Mouse (Mus musculus) bone marrow, adult 2 months (tissue): Measurements from ENCODE around the gene Wdr26. TPM values are rescaled to one million over a fixed set of nuclear protein-coding genes. Genes with fewer than 3 reads are reported as not detected.

Experiments used
- H3K27ac ChIP-seq: fragments of 200-500 bp; 2 replicates; pipeline ENCODE4 v1.5.1; 2012; ENCODE audit warnings: low read depth, mild to moderate bottlenecking, control low read depth, inconsistent platforms, low read length; ENCODE audit not compliant: control insufficient read depth, poor library complexity, insufficient read depth
- H3K4me1 ChIP-seq: fragments of 200-500 bp; 2 replicates; pipeline ENCODE4 v1.6.1; 2011; ENCODE audit warnings: low read length; ENCODE audit not compliant: control insufficient read depth, insufficient read depth
- H3K4me3 ChIP-seq: fragments of 200-500 bp; replicated peaks from 2 replicates; pipeline ENCODE3; 2011; ENCODE audit warnings: mild to moderate bottlenecking, low read depth, low read length, control low read depth; ENCODE audit not compliant: control insufficient read depth
- CTCF ChIP-seq: fragments of 200-500 bp; IDR thresholded peaks from 2 replicates; pipeline ENCODE4 v1.5.1; 2011; ENCODE audit warnings: low read length, control low read depth; ENCODE audit not compliant: control insufficient read depth, insufficient read depth
- POLR2A ChIP-seq: fragments of 200-500 bp; IDR thresholded peaks from 2 replicates; pipeline ENCODE4 v1.6.1; 2011; ENCODE audit warnings: low read depth, mild to moderate bottlenecking, control low read depth, low read length, borderline replicate concordance; ENCODE audit not compliant: control insufficient read depth
- WGBS: fragments of 180-500 bp; shearing (Covaris S2); methylation state at CpG from one replicate; pipeline ENCODE4 v1.1.7; 2018; 5-methylcytosine and 5-hydroxymethylcytosine counted together
- polyA plus RNA-seq: library from polyadenylated mRNA; stranded (reverse); fragments of >200 nt; gene quantifications from 2 replicates; pipeline ENCODE4 v1.2.4, GENCODE M21; 2011; ENCODE audit warnings: low replicate concordance; ENCODE audit not compliant: missing spikeins, insufficient read depth, insufficient read length

The Wdr26 gene
- polyA plus RNA-seq, 1 experiment: 115 TPM

GRCm38 (mm10) chr1:181232307-181233027 lies 20.7 kb upstream of the Wdr26 start:
- H3K4me3 ChIP-seq: peak overlapping the region; percentile 8
- H3K27ac ChIP-seq: peak overlapping the region; percentile 92
- 3% methylated on average over 8 of the region's 8 CpGs for WGBS
- H3K4me1 ChIP-seq: peaks cover 17% of the 10 kb centered on the region
- TF ChIP-seq POLR2A: 0 out of 2 replicates have a peak, but pooled peaks have one; percentile 28
- peak; percentile 73 for TF ChIP-seq CTCF

DNA sequence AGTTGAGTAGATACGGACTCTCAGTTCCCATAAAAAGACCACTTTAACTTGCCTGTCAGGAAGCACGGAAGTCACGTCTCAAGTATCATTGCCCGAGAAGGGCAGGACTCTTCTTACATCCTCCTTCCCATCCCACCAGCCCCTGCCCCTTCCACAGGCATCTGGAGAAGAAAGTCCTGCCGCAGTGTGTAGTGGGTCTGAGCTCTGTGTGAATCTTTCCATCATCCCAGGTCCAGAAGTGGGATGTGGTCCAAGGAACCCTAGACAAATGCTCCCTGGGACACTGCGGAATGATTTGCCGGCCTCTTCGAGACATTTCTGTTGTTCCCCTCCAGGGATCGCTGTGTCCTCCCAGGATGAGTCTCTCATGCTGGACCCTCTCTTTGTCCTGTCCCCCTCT lies 20.0 kb upstream of the Wdr26 start:
- peak overlapping the region; percentile 8 for H3K4me3 ChIP-seq
- H3K27ac ChIP-seq: peak overlapping the region; percentile 92
- H3K4me1 ChIP-seq: peaks cover 18% of the 10 kb centered on the region
- TF ChIP-seq POLR2A (no peak), CTCF (no peak)
- 76% methylated on average over 9 of the region's 9 CpGs for WGBS

- 59% methylated on average over 7 of the region's 7 CpGs for WGBS
- peaks cover 20% of the 10 kb centered on the region for H3K4me1 ChIP-seq
- TF ChIP-seq CTCF (no peak), POLR2A (no peak)
- peak overlapping the region; percentile 73 for H3K27ac ChIP-seq
- H3K4me3 ChIP-seq: no peak overlapping the region
These were observed 19.5 kb upstream of the Wdr26 start for GRCm38 (mm10) chr1:181231262-181231661.

DNA sequence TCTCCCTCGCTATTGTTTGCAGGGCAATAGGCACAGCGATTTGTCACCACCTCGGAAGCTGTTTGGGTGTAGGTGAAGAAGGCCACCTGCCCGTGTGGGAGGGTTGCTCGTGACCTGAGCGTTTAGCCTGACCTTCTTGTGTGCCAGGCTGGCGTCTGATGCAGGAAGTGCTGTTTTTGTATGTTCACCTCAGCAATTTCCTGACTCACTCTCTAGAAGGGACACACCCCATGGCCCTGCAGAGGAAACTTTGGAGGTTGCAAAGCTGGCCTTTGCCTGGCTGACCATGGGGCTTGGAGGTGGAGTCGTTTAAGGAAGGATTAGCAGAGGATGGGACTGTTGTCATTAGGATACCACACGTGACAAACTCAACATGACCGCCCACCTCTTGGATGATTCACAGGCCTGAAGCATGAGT lies 18.9 kb upstream of the Wdr26 start:
- H3K4me3 ChIP-seq: no peak overlapping the region
- WGBS: 14% methylated on average over 10 of the region's 10 CpGs
- peak overlapping the region; percentile 73 for H3K27ac ChIP-seq
- TF ChIP-seq POLR2A (peak; percentile 51; the same call in 1 of the 2 replicates), CTCF (no peak)
- peaks cover 20% of the 10 kb centered on the region for H3K4me1 ChIP-seq

GRCm38 (mm10) chr1:181229046-181229445 lies 17.2 kb upstream of the Wdr26 start:
- Histone ChIP-seq H3K27ac (no peak overlapping the region), H3K4me1 (peaks cover 18% of the 10 kb centered on the region), H3K4me3 (no peak overlapping the region)
- WGBS: 66% methylated on average over 5 of the region's 5 CpGs
- no peak for TF ChIP-seq POLR2A
- no peak for TF ChIP-seq CTCF

DNA sequence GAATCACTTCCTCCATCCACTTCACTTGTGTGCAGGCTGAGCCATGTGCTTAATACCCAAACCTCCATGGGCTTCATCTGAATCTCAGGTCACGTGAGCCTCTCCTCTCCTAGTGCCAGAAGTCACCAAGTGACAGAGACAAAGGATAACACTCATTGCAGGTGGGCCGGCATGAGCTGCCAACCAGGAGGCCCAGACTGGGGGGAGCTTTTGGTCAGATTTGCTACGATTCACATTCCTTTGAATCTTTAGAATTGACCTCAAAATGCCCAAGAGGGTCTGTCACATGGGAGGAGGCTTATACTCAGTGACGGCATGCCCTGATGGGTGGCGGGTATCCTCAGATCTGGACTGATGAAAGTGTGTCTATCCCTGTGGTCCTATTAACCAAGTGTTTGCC lies 16.8 kb upstream of the Wdr26 start:
- WGBS: 79% methylated on average over 5 of the region's 5 CpGs
- no peak overlapping the region for H3K4me3 ChIP-seq
- H3K27ac ChIP-seq: no peak overlapping the region
- no peak for TF ChIP-seq CTCF
- no peak for TF ChIP-seq POLR2A
- peaks cover 17% of the 10 kb centered on the region for H3K4me1 ChIP-seq

GRCm38 (mm10) chr1:181227804-181228203 lies 16.0 kb upstream of the Wdr26 start:
- Histone ChIP-seq H3K27ac (0 out of 2 replicates have a peak overlapping the region, but pooled peaks have one; percentile 25), H3K4me3 (no peak overlapping the region), H3K4me1 (peaks cover 17% of the 10 kb centered on the region)
- 67% methylated on average over 11 of the region's 11 CpGs for WGBS
- no peak for TF ChIP-seq CTCF
- TF ChIP-seq POLR2A: no peak

- peaks cover 14% of the 10 kb centered on the region for H3K4me1 ChIP-seq
These were observed 15.0 kb upstream of the Wdr26 start for GRCm38 (mm10) chr1:181226850-181227249.

More at GRCm38 (mm10) chr1:181226850-181227249, 15.0 kb upstream of the Wdr26 start:
- Histone ChIP-seq H3K4me3 (no peak overlapping the region), H3K27ac (0 out of 2 replicates have a peak overlapping the region, but pooled peaks have one; percentile 12)
- 15% methylated on average over 11 of the region's 11 CpGs for WGBS
- no peak for TF ChIP-seq CTCF
- TF ChIP-seq POLR2A: no peak
